Mouse (Mus musculus) spleen, postnatal 14 days (tissue): ENCODE measurements at regions not wholly inside any gene's neighbourhood (a gene's known extent, or its start where the extent isn't known, plus 50 kb on each side); places are given as distances from the start of the nearest gene placed in this dataset.
A peak's percentile ranks its signal among the peaks of the same experiment; 100 is the strongest.

Source experiments
- DNase-seq, 2 experiments: peaks; one replicate each; pipeline ENCODE4 v3.0.0; 2021 to 2022; ENCODE audit warnings: low spot score in 2 of 2

DNA sequence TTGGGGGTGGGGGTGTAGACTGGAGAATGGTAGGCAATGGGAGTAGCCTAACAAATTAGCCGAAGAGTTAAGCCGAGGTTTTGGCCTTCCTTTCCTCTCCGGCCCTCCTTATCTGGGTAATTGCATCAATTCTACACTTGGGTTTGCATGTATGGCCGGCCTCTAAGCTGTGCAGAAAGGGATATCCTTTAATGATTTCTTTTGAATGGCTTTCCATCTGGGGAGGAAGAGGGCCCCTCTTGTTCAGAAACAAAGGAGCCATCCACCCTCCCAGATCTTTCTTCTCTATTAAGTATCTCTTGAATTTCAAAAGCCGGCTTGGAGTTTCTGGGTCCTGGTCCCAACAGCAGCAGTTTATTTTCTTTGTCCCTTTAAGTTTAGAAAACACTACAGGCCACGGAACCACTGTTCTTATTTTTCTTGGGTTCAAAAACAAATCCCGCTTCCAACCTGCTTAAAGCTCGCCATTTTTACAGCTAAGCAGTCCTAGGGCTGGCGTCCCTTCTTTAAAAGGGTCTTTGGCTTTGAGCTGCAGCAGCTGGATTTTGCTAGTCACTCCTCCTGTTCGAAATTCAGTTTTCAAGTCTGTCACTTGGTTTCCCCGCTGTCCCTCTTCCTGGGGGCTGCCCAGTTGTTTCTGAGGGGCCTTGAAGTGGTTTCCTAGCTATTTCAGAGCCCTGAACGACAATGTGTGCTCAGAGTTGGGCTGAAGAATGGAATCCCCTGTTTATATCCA is 73.1 kb upstream of the Lrig1 start:
- no peak for DNase-seq

DNA sequence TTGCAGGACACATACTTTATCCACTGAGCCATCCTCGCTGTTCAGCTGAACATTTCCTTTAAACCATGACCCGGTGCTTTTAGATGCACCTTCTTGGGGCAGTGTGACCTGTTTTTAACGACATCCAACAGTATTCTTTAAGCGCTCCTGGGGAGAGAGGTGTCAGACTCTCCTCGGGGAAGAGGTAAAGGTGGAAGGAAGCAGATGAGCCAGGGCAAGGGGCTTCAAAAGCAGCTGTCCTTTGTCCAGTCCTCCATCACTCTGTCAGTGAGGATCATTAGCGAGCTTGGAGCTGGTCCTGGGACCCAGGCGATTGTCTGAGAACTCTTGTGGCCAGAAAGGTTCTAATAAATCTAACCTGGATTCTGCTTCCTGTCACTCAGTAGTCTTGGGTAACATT is 72.4 kb upstream of the Lrig1 start:
- DNase-seq: no peak

DNA sequence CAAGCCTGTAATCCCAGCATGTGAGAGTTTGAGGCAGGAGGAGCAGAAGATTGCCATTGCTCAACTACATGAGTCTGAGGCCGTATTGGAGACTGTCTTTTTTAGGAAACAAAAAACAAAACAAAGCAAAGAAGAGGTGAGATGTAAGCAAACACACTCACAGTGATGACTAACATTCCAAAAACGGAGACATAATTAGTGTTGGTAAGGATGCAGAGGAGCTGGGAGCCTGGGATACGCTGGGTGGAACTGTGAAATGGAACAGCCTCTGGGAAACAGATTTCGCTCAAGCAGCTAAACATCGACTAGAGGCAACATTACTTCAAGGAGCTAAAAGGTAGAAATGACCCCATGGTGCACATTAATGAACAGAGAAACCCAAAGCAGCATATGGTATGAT is 68.3 kb upstream of the Lrig1 start:
- no peak for DNase-seq

DNA sequence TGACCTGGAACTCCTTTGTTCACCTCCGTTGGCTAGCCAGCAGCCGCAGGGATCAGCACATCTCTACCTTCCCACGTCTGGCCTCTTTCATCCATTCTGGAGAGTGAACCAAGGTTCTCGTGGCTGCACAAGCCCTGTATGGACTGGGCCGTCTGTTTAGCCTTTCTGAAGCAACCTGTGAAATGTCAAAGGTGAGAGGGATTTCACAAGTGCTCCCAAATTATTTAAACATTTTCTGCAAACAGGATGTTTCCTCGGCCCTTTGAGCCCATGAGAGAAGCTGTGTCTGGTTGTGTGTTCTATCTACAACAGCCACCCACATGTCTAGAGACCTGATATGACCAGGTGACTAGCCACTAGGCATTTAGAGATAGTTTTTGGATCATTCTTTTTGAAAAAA is 65.8 kb upstream of the Lrig1 start:
- DNase-seq: no peak

DNA sequence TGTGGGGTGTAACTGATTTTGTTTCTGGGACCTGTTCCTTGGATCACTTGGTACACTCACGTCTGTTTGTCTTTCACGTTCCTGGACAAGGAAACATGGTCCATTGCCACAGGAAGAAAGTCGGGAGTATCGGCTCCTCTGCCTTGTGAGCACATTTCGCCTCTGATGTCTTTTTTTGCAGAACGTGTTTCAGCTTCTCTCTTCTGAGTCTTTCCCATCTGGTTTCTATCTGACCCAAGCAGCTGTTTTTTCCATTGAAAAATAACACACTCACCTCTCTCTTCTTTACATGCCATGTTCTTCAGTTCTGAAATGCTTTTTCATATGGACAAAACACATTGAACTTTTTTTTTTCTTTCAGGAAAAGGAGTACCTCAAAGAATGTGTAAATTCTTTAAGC is 61.4 kb upstream of the Lrig1 start:
- no peak for DNase-seq

DNA sequence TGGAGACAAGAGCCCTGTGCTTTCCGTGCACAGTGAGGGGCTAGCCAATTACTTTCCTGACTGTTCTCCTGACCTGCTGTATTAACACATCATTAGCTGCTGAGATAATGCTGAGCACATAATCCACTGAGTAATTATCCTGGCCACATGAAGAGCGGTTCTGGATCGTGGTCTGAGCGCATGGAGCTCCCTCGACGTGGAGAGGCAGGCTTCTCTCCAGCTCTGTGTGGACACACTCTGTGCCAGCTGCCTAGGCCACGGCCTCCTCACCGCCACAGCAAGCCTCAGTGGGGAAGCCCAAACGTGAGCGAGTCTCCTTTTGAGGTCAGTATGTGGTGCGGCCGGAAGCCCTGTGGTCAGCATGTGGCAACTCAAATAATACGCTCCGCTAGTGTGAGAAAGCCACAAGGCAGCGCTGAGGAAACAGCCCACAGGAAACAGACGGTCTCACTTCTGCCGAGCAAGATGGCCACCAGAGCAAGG is 60.7 kb upstream of the Lrig1 start:
- peak; percentile 17 to 28 for DNase-seq

DNA sequence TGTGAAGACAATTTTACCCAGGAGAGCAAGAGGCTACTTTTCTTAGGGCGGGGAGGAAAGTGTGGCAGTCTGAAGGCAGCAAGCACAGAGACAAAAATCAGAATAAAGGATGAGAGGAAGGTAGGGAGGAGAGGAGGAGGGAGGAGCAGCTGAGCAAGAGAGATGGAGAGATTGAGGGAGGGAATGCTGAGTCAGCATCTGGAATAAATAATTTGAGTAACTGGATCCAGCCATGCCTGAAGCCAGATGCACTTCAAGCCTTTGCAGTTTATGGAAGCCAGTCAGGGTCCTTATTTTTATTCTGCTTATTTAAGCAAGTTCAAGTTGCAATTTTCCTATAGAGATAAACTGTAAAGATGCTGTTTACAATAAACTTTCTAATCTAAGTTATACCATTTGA is 59.7 kb upstream of the Lrig1 start:
- DNase-seq: no peak

DNA sequence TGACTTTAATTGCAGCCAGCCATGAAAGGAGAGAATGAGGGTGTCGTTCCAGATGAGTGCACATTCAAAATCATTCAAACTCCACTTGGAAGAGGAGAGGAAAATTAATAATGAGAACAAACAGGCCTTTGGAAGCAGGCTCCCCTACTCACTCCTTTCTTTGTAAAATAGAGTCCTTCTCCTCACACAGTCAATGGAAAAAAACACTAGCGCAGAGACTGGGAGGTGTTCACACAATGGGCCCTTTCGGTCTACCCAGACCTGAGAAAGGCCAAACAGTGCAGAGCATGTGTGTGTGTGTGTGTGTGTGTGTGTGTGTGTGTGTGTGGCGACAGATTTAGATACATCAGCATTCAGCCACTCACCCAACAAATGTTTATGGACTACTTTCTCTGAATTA is 56.0 kb upstream of the Lrig1 start:
- no peak for DNase-seq

DNA sequence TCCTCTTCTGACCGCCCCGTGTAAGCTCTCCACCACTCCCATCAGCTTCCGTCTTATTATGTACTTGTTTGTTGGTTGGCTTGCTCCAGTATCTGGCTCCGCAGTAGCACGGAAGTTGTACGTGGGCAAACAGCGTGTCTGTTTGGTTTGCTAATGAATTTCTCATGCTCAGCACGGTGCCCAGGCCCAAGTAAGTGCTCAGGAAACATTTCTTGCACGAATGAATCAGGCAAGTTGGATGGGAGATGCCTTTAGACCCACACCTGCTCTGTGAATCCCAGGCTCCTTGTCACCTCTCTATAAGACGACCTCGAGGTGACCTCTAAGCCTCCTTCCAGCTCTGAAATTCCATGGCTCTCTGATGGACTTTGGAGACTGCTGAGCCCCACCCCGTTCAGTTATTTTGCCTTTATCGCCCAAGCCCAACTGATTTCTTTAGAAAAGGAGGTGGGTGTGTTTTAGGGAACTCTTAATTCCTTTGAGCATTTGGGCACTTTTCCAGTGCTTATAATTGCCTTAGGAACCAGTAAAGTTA is 55.4 kb upstream of the Lrig1 start:
- DNase-seq: no peak

DNA sequence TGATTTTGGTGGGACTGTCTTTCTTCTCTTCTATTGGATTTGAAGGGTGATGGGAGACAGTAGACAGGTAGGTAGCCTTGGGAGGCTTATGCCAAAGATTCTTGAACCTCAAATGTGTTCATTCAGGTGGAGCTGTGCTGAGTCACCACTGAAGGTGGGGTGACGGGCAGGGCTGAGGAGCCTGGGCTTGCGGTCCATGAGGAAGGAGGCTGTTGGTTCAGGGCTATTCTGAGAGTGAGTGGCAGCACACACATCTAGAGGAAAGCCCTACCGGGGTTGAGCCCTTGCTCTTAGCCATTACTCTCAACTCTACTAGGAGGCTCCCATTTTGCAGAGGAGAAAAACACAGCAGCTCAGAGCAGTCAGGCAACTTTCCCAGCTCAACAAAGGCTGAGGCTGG is 54.6 kb upstream of the Lrig1 start:
- no peak for DNase-seq

DNA sequence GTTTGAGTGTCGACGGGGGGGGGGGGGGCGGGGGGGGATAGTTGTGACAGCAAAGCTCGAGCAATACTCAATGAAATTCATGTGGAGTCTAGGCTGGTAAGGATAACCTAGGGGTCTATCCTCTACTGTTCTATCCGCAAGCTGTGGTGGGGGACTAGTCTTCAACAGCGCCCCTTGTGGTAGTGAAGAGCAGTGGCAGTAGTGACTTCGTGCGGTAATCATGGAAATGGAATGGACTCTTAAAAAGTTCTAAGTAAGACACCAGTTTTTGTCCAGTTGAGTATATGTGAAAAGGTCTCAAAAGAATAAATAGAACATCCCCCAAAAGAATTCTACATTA is 51.1 kb upstream of the Lrig1 start:
- no peak for DNase-seq

DNA sequence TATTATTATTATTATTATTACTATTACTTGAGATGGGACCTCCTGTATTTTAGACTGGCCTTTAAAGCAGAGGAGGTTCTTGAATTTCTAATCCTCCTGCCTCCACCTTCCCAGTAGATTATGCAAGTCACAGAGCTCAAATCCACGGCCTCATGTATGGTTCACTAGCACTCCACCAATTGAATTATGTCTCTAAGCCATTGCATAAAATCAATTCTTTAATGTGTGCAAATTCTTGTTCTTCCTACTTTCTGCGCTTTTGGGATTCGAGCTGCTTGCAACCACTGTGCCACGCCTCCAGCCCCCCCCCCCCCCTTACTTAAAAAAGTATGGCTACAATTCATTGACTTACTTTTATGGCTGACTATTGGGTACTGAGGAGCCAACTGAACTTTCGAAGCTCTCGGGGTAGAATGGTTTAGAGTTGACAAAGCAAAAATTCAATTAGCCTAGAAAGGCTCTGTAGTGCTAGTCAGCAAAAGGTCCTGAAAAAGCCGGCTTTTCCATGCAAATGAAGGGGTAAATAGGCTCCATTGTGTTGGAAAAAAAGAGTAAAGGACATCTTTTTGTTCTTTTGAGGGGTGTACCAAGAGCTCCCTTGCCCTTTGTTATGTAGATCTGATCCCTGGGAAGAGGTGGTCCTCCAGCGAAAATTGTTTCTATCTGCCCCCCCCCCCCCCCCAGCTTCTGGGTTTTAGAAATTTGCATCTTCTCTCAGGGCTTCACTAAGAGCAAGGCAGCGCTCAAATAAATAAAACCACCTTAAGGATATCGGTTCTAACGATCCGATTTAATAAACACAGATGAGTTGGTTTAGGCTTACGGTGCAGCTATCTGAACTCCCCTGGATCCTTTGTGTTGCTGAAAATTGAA is 50.5 kb upstream of the Lrig1 start:
- DNase-seq: no peak
